ENCODE assay signal across 15 mouse cellular contexts in the genomic region with DNA sequence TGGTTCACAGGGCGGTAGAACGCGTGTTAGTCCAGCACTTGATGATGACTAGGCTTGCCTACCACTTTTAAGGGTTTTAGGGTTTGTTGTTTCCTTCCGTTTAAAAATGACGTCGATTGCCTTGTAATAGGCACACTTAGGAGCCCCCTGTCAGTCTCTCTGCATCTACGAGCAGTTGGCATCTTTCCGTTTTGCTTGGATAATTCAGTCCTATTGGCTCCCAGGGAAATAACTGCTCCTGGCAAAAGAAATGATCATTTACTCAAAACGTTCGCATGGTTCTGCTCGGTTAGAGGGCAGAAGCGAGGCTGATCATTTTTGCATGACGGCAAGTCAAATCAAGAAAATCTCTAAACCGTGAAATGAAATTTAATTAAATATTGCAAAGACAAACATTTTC.
DNase-seq lines count a peak whose midpoint lies in the region; ATAC-seq and TF ChIP-seq lines count a peak whose summit lies in the region.
"Had no signal": no experiment of that assay in that cellular context is flagged by ENCODE, and none has a peak within 500 bp of the region (broad histone marks: within the 10 kb centered on the region; RNA-seq: fewer than 3 reads in every experiment).

No protein-coding gene starts in this region.

- H3K4me3 ChIP-seq in embryonic facial prominence, embryonic 14.5 days (ENCODE audit: low read depth, low read length) = no peak overlapping the region
- no peak overlapping the region for H3K4me3 ChIP-seq in embryonic facial prominence, embryonic 10.5 days
- H3K4me3 ChIP-seq in kidney, adult 2 months (ENCODE audit: insufficient read depth, low read depth, low read length) = no peak overlapping the region
- H3K4me3 ChIP-seq in kidney, embryonic 14.5 days (ENCODE audit: low read length) = no peak overlapping the region
- no peak overlapping the region for H3K4me3 ChIP-seq in neural tube, embryonic 15.5 days (replicated peaks)
- no peak overlapping the region for H3K4me3 ChIP-seq in limb, embryonic 10.5 days
- H3K4me3 ChIP-seq: forebrain, embryonic 13.5 days; heart, embryonic 12.5 days had no signal

- no peaks in the 10 kb centered on the region for H3K9me3 ChIP-seq in embryonic facial prominence, embryonic 14.5 days (ENCODE audit: control insufficient read depth, low read length)
- no peaks in the 10 kb centered on the region for H3K9me3 ChIP-seq in embryonic facial prominence, embryonic 10.5 days
- H3K9me3 ChIP-seq in kidney, embryonic 14.5 days (ENCODE audit: control insufficient read depth, low read length) = no peaks in the 10 kb centered on the region
- no peaks in the 10 kb centered on the region for H3K9me3 ChIP-seq in neural tube, embryonic 15.5 days (replicated peaks)
- H3K9me3 ChIP-seq in limb, embryonic 10.5 days (replicated peaks) = no peaks in the 10 kb centered on the region
- H3K9me3 ChIP-seq: forebrain, embryonic 13.5 days; heart, embryonic 12.5 days had no signal

- H3K9ac ChIP-seq in embryonic facial prominence, embryonic 14.5 days (ENCODE audit: low read depth, low read length) = no peak overlapping the region
- H3K9ac ChIP-seq in kidney, embryonic 14.5 days (ENCODE audit: low read depth, low read length) = no peak overlapping the region
- H3K9ac ChIP-seq in neural tube, embryonic 15.5 days (replicated peaks) = no peak overlapping the region
- H3K9ac ChIP-seq: forebrain, embryonic 13.5 days; forebrain, postnatal 0 days; heart, embryonic 12.5 days had no signal

- TF ChIP-seq POLR2A in kidney, adult 2 months (IDR thresholded peaks at IDR 0.05; ENCODE audit: low read depth, low read length) = no peak

- H3K4me2 ChIP-seq in embryonic facial prominence, embryonic 14.5 days (ENCODE audit: low read depth, low read length) = no peak overlapping the region
- no peak overlapping the region for H3K4me2 ChIP-seq in kidney, embryonic 14.5 days (replicated peaks; ENCODE audit: low read depth, low read length)
- H3K4me2 ChIP-seq in neural tube, embryonic 15.5 days = 0 out of 2 replicates have a peak overlapping the region, but pooled peaks have one; percentile 0
- H3K4me2 ChIP-seq: forebrain, embryonic 13.5 days; heart, embryonic 12.5 days had no signal

- ATAC-seq in embryonic facial prominence, embryonic 14.5 days (ENCODE audit: low read depth) = no peak
- ATAC-seq in kidney, embryonic 14.5 days (ENCODE audit: low FRiP score, low TSS enrichment) = no peak
- ATAC-seq in neural tube, embryonic 15.5 days (ENCODE audit: low FRiP score) = peak; percentile 57; the same call in 1 of the 2 replicates
- ATAC-seq: activated CD4-positive, CD25-positive, alpha-beta regulatory T cell, adult 4 months; forebrain, embryonic 13.5 days; forebrain, postnatal 0 days; Patski had no signal

- no peaks in the 10 kb centered on the region for H3K27me3 ChIP-seq in embryonic facial prominence, embryonic 14.5 days (replicated peaks; ENCODE audit: control insufficient read depth, insufficient read depth, low read length)
- H3K27me3 ChIP-seq in embryonic facial prominence, embryonic 10.5 days (replicated peaks; ENCODE audit: low read depth, poor library complexity, severe bottlenecking) = no peaks in the 10 kb centered on the region
- no peaks in the 10 kb centered on the region for H3K27me3 ChIP-seq in kidney, adult 2 months (replicated peaks; ENCODE audit: control insufficient read depth, insufficient read depth, low read length)
- H3K27me3 ChIP-seq in kidney, embryonic 14.5 days (ENCODE audit: control insufficient read depth, insufficient read depth, low read length) = no peaks in the 10 kb centered on the region
- no peaks in the 10 kb centered on the region for H3K27me3 ChIP-seq in neural tube, embryonic 15.5 days (replicated peaks)
- H3K27me3 ChIP-seq in limb, embryonic 10.5 days (ENCODE audit: low read depth, poor library complexity, severe bottlenecking) = no peaks in the 10 kb centered on the region
- H3K27me3 ChIP-seq: forebrain, embryonic 13.5 days; heart, embryonic 12.5 days; Patski had no signal

- no peaks in the 10 kb centered on the region; the same call in 1 of the 2 replicates for H3K4me1 ChIP-seq in embryonic facial prominence, embryonic 14.5 days (ENCODE audit: control insufficient read depth, insufficient read depth, low read length)
- peaks cover 5% of the 10 kb centered on the region; the same call in 1 of the 2 replicates for H3K4me1 ChIP-seq in embryonic facial prominence, embryonic 10.5 days
- peaks cover 6% of the 10 kb centered on the region; the same call in 1 of the 2 replicates for H3K4me1 ChIP-seq in kidney, adult 2 months (ENCODE audit: control insufficient read depth, insufficient read depth, low read length)
- no peaks in the 10 kb centered on the region for H3K4me1 ChIP-seq in kidney, embryonic 14.5 days (ENCODE audit: control insufficient read depth, insufficient read depth, low read length)
- peaks cover 12% of the 10 kb centered on the region; the same call in 1 of the 2 replicates for H3K4me1 ChIP-seq in neural tube, embryonic 15.5 days
- H3K4me1 ChIP-seq in limb, embryonic 10.5 days = no peaks in the 10 kb centered on the region
- H3K4me1 ChIP-seq: forebrain, embryonic 13.5 days; heart, embryonic 12.5 days had no signal

- no peaks in the 10 kb centered on the region for H3K36me3 ChIP-seq in embryonic facial prominence, embryonic 14.5 days (ENCODE audit: control insufficient read depth, insufficient read depth, low read length)
- H3K36me3 ChIP-seq in embryonic facial prominence, embryonic 10.5 days (replicated peaks) = no peaks in the 10 kb centered on the region
- H3K36me3 ChIP-seq in kidney, adult 2 months (ENCODE audit: control insufficient read depth, insufficient read depth, low read length) = no peaks in the 10 kb centered on the region
- no peaks in the 10 kb centered on the region for H3K36me3 ChIP-seq in kidney, embryonic 14.5 days (ENCODE audit: control insufficient read depth, insufficient read depth, low read length)
- H3K36me3 ChIP-seq in neural tube, embryonic 15.5 days = no peaks in the 10 kb centered on the region
- no peaks in the 10 kb centered on the region for H3K36me3 ChIP-seq in limb, embryonic 10.5 days
- H3K36me3 ChIP-seq: heart, embryonic 12.5 days had no signal

- TF ChIP-seq CTCF in kidney, adult 2 months (conservative IDR thresholded peaks at IDR 0.05; ENCODE audit: insufficient read depth, insufficient read length, low read depth, low read length) = no peak

- DNase-seq in embryonic facial prominence, embryonic 14.5 days (ENCODE audit: low spot score) = peak; percentile 56
- DNase-seq in embryonic facial prominence, embryonic 10.5 days (ENCODE audit: low spot score) = no peak
- peak; percentile 48 for DNase-seq in kidney, adult 2 months
- no peak for DNase-seq in neural tube, embryonic 10.5 days (ENCODE audit: extremely low spot score, low spot score)
- no peak for DNase-seq in limb, embryonic 10.5 days (ENCODE audit: low spot score)
- DNase-seq: adrenal gland, postnatal 14 days; cerebellum, adult 2 months; forebrain, postnatal 0 days; gastrocnemius, postnatal 14 days had no signal

- 63% methylated on average over 14 of the region's 14 CpGs for WGBS in embryonic facial prominence, embryonic 14.5 days
- WGBS in embryonic facial prominence, embryonic 10.5 days = 91% methylated on average over 14 of the region's 14 CpGs
- 52% methylated on average over 14 of the region's 14 CpGs for WGBS in kidney, adult 2 months
- WGBS in kidney, embryonic 14.5 days = 73% methylated on average over 14 of the region's 14 CpGs
- 61% methylated on average over 14 of the region's 14 CpGs for WGBS in neural tube, embryonic 15.5 days
- 94% methylated on average over 14 of the region's 14 CpGs for WGBS in limb, embryonic 10.5 days

- H3K27ac ChIP-seq in embryonic facial prominence, embryonic 14.5 days (replicated peaks; ENCODE audit: low read depth, low read length) = no peak overlapping the region
- no peak overlapping the region for H3K27ac ChIP-seq in embryonic facial prominence, embryonic 10.5 days (replicated peaks)
- H3K27ac ChIP-seq in kidney, adult 2 months (ENCODE audit: insufficient read depth, low read depth, low read length) = no peak overlapping the region
- H3K27ac ChIP-seq in kidney, embryonic 14.5 days (ENCODE audit: low read depth, low read length) = no peak overlapping the region
- H3K27ac ChIP-seq in neural tube, embryonic 15.5 days (replicated peaks) = peak overlapping the region; percentile 54
- no peak overlapping the region for H3K27ac ChIP-seq in limb, embryonic 10.5 days
- H3K27ac ChIP-seq: forebrain, embryonic 13.5 days had no signal

Comparison
In these comparisons a context has a peak if more than half of its experiments do, and no peak if none do; other contexts are left out.
1. DNase-seq: peak in embryonic facial prominence, embryonic 14.5 days (single experiment) and kidney, adult 2 months (single experiment); none in embryonic facial prominence, embryonic 10.5 days (single experiment), neural tube, embryonic 10.5 days (single experiment) and limb, embryonic 10.5 days (single experiment).